Mouse (Mus musculus): ENCODE results near the gene Txndc2.

The Txndc2 gene

GRCm38 (mm10) chr17:65641734-65642218 lies at the start of gene Txndc2:
Txndc2 (minus strand) TSS chr17:65642168.
- DNase-seq (ENCODE audit: low read depth) = no peak

- DNase-seq (ENCODE audit: low read depth) = no peak
Observed at GRCm38 (mm10) chr17:65683731-65684130, 41.8 kb upstream of the Txndc2 start.

- DNase-seq (ENCODE audit: low read depth) = no peak
Observed at GRCm38 (mm10) chr17:65683316-65683715, 41.3 kb upstream of the Txndc2 start.

- DNase-seq (ENCODE audit: low read depth) = no peak
Observed at GRCm38 (mm10) chr17:65682071-65682680, 40.2 kb upstream of the Txndc2 start.

GRCm38 (mm10) chr17:65681516-65681915 lies 39.5 kb upstream of the Txndc2 start:
- no peak for DNase-seq (ENCODE audit: low read depth)

- no peak for DNase-seq (ENCODE audit: low read depth)
Observed at GRCm38 (mm10) chr17:65680801-65681412, 38.9 kb upstream of the Txndc2 start.

- no peak for DNase-seq (ENCODE audit: low read depth)
Observed at GRCm38 (mm10) chr17:65679806-65680446, 38.0 kb upstream of the Txndc2 start.

- no peak for DNase-seq (ENCODE audit: low read depth)
Observed at GRCm38 (mm10) chr17:65677742-65678141, 35.8 kb upstream of the Txndc2 start.

- no peak for DNase-seq (ENCODE audit: low read depth)
Observed at GRCm38 (mm10) chr17:65676536-65676935, 34.6 kb upstream of the Txndc2 start.

GRCm38 (mm10) chr17:65675985-65676384 lies 34.0 kb upstream of the Txndc2 start:
- no peak for DNase-seq (ENCODE audit: low read depth)

GRCm38 (mm10) chr17:65674710-65675171 lies 32.8 kb upstream of the Txndc2 start:
- no peak for DNase-seq (ENCODE audit: low read depth)

- no peak for DNase-seq (ENCODE audit: low read depth)
Observed at GRCm38 (mm10) chr17:65672926-65673325, 31.0 kb upstream of the Txndc2 start.

GRCm38 (mm10) chr17:65669061-65669460 lies 27.1 kb upstream of the Txndc2 start:
- no peak for DNase-seq (ENCODE audit: low read depth)

- no peak for DNase-seq (ENCODE audit: low read depth)
Observed at GRCm38 (mm10) chr17:65667792-65668191, 25.8 kb upstream of the Txndc2 start.

GRCm38 (mm10) chr17:65666388-65667161 lies 24.6 kb upstream of the Txndc2 start:
- no peak for DNase-seq (ENCODE audit: low read depth)

- DNase-seq (ENCODE audit: low read depth) = no peak
Observed at GRCm38 (mm10) chr17:65665786-65666387, 23.9 kb upstream of the Txndc2 start.

GRCm38 (mm10) chr17:65663329-65664078 lies 21.5 kb upstream of the Txndc2 start:
- peak; percentile 53 for DNase-seq (ENCODE audit: low read depth)

- no peak for DNase-seq (ENCODE audit: low read depth)
Observed at GRCm38 (mm10) chr17:65662662-65663061, 20.7 kb upstream of the Txndc2 start.

- no peak for DNase-seq (ENCODE audit: low read depth)
Observed at GRCm38 (mm10) chr17:65658416-65658815, 16.4 kb upstream of the Txndc2 start.

GRCm38 (mm10) chr17:65657958-65658357 lies 16.0 kb upstream of the Txndc2 start:
- no peak for DNase-seq (ENCODE audit: low read depth)

- DNase-seq (ENCODE audit: low read depth) = no peak
Observed at GRCm38 (mm10) chr17:65656731-65657130, 14.8 kb upstream of the Txndc2 start.
